Mouse (Mus musculus): Measurements from ENCODE around the gene Tmem242. TPM values are rescaled to one million over a fixed set of nuclear protein-coding genes. Genes with fewer than 3 reads are reported as not detected.

The Tmem242 gene
- total RNA-seq, 2 experiments from 2014 or later, result 172 to 185 TPM

GRCm38 (mm10) chr17:5377151-5377929 lies 62.7 kb downstream of the Tmem242 start:
- no peak for DNase-seq

GRCm38 (mm10) chr17:5372951-5373350 lies 67.1 kb downstream of the Tmem242 start:
- no peak for DNase-seq

DNA sequence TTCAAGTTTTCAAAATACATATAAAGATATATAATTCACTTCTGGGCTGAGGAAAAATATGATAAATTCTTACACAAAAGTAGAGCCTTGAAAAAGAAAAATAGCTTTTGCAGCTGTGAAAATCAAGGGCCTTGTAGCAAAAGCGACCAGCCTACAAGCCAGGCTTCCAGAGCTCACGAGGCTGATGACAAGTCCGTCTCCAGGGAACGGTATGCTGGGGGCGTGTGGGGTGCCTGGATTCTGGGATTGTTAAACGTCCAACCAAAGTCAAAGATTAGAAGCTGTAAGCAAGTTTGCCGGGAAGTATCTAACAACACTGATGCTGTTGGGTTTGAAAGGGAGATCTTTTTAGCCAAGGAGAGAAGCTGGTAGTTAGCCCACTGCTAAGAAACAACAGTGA lies 68.5 kb downstream of the Tmem242 start:
- DNase-seq, result no peak

- DNase-seq, result no peak
Measured at GRCm38 (mm10) chr17:5371032-5371431, 69.0 kb downstream of the Tmem242 start.

DNA sequence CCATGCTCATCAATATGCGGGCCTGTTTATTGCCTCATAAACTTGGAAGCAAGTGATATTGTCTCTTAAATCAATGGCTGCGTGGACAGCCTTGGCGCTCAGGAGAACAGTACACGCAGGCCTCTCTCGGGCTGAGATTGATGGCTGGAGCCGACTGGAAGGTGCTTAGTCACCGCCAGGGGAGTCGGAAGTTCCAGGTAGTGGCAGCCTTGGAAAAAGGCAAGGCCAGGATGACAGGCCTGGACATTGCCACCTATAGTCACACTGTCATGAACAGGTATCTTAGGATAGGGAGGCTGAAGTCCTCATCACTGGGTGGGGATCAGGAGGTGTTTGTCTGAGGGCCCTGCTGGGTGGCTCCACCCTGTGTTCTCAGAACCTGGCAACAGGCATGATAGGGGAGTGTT lies 74.1 kb downstream of the Tmem242 start:
- DNase-seq, result no peak

Small RNAs within 50 kb of the gene (microRNA-seq; reads per million reads assigned to microRNA genes)
- 0 reads per million in 2 experiments for gene Gm22475

Other genes with a start within 250 kb of the Tmem242 start
- gene Ldhal6b, start 21.5 kb downstream of the Tmem242 start, total RNA-seq (2021), result under 1 TPM; 0.25 to 0.46 TPM
- 1 to 10 TPM; 4.5 to 5.7 TPM for gene Zdhhc14, start 52.3 kb upstream of the Tmem242 start, total RNA-seq (2021)

Measured in heart, adult 18-20 months (tissue).